Mouse (Mus musculus) cortical plate, adult 2 months (tissue): ENCODE measurements around the gene She. TPM values are rescaled to one million over a fixed set of nuclear protein-coding genes. Genes with fewer than 3 reads are reported as not detected.
"Not testable (repeated sequence)": the region's sequence is repeated elsewhere in the genome, so short reads cannot be mapped to it uniquely, and the experiment has no call there.

Experiments used
- H3K27ac ChIP-seq: fragments of 200-500 bp; 2 replicates; pipeline ENCODE4 v1.5.1; 2012; ENCODE audit warnings: low read length, control low read depth, inconsistent platforms; ENCODE audit not compliant: insufficient read depth
- H3K4me1 ChIP-seq: fragments of 200-500 bp; 2 replicates; pipeline ENCODE4 v1.6.1; 2011; ENCODE audit warnings: low read length; ENCODE audit not compliant: control insufficient read depth, insufficient read depth
- H3K4me3 ChIP-seq: fragments of 200-500 bp; 2 replicates; pipeline ENCODE4 v1.5.1; 2011; ENCODE audit warnings: mild to moderate bottlenecking, low read length, control low read depth; ENCODE audit not compliant: insufficient read depth
- CTCF ChIP-seq: fragments of 200-500 bp; IDR thresholded peaks from 2 replicates; pipeline ENCODE4 v1.5.1; 2011; ENCODE audit warnings: mild to moderate bottlenecking, control low read depth, low read length; ENCODE audit not compliant: insufficient read depth; ENCODE audit errors: extremely low read depth
- POLR2A ChIP-seq: fragments of 200-500 bp; IDR thresholded peaks from 2 replicates; pipeline ENCODE4 v1.6.1; 2011; ENCODE audit warnings: mild to moderate bottlenecking, low read length, control low read depth; ENCODE audit not compliant: insufficient read depth; ENCODE audit errors: extremely low read depth
- polyA plus RNA-seq: library from polyadenylated mRNA; depleted of rRNA; stranded (reverse); fragments of >200 nt; gene quantifications from 2 replicates; pipeline ENCODE4 v1.2.3, GENCODE M21; 2012; rRNA removed

Gene She
- 2.2 TPM in 2 replicates for polyA plus RNA-seq

- peak within 1 kb of the TSS; percentile 2 for H3K4me3 ChIP-seq
- peak within 1 kb of the TSS; percentile 53; the same call in 1 of the 2 replicates for H3K27ac ChIP-seq
- H3K4me1 ChIP-seq, result no peaks in the 10 kb centered on the region
- TF ChIP-seq CTCF (no peak), POLR2A (no peak)
These were observed at the start of gene She for GRCm38 (mm10) chr3:89830815-89831591. Gene She, plus strand, starts transcription at chr3:89831370.

DNA sequence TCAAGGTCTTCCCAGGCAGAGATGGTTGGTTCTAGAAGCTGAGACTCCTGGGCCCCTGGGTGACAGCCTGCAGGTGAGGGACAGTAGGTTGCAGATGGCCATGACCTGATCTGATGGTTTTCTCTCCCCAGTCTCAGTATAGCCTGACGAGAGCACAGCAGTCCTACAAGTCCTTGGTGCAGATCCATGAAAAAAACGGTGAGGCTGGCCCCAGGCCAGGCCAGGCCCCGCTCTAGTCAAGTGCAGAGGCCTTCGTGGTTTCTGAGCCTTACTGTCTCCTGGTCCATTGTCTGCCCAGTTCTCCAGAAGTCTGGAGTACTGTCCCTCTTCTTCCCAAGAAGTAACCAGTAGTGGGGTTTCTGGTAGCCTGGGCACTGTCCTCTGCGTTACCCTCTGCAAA, 49.5 kb upstream of the She start:
- no peak for TF ChIP-seq CTCF
- TF ChIP-seq POLR2A, result no peak
- H3K4me1 ChIP-seq, result no peaks in the 10 kb centered on the region
- H3K4me3 ChIP-seq, result no peak overlapping the region
- H3K27ac ChIP-seq, result no peak overlapping the region

- Histone ChIP-seq H3K4me3 (no peak overlapping the region), H3K4me1 (no peaks in the 10 kb centered on the region), H3K27ac (no peak overlapping the region)
- TF ChIP-seq POLR2A (no peak), CTCF (peak; percentile 81)
These were observed 46.0 kb upstream of the She start for GRCm38 (mm10) chr3:89784991-89785753.

DNA sequence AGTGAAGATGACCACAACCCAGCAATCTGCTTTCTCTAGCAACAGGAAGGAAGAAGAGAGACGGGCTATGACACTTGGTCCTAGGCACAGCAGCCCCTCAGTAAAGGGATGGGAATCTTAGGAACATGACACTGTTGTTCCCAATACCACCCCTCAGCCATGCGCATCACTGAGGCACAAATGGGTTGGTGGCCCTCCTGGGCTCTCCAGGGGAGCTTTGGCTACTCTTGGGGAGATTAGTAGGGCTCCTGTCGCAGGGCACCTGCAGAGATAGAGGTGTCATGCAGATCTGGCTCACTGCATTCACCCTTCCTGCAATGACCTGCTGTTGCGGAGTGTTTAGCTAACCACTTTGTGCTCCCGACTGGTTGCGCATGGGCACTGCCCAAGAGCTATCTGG, 44.9 kb upstream of the She start:
- no peak overlapping the region for H3K4me3 ChIP-seq
- H3K27ac ChIP-seq, result no peak overlapping the region
- TF ChIP-seq CTCF (no peak), POLR2A (no peak)
- no peaks in the 10 kb centered on the region for H3K4me1 ChIP-seq

- no peak overlapping the region for H3K27ac ChIP-seq
- no peaks in the 10 kb centered on the region for H3K4me1 ChIP-seq
- TF ChIP-seq CTCF, result 0 out of 2 replicates have a peak, but pooled peaks have one; percentile 12
- no peak for TF ChIP-seq POLR2A
- no peak overlapping the region for H3K4me3 ChIP-seq
These were observed 42.4 kb upstream of the She start for GRCm38 (mm10) chr3:89788680-89789352.

DNA sequence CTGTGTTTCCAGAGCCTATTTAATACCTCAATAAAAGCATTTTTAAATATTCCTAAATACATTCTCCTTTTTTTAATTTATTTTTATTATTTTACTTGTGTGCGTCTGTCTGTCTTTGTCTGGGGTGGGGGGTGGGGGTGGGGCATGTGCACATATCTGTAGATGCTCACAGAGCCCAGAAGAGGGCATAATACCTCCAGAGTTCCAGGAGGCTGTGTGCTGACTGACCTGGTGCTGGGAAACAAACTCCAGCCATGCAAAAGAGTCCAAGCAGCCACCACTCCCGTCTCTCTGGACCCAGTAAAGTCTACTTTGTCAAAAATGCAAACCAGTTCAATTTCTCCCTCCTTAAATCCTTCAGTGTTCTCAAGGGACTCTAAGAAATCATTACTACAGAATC, 36.6 kb upstream of the She start:
- no peak overlapping the region for H3K27ac ChIP-seq
- H3K4me1 ChIP-seq, result no peaks in the 10 kb centered on the region
- TF ChIP-seq CTCF, result no peak
- TF ChIP-seq POLR2A, result no peak

GRCm38 (mm10) chr3:89795746-89796145, 35.4 kb upstream of the She start:
- TF ChIP-seq POLR2A, result no peak
- TF ChIP-seq CTCF, result no peak
- no peak overlapping the region for H3K4me3 ChIP-seq
- no peaks in the 10 kb centered on the region for H3K4me1 ChIP-seq
- H3K27ac ChIP-seq, result no peak overlapping the region

More for the DNA sequence above, 36.6 kb upstream of the She start:
- no peak overlapping the region for H3K4me3 ChIP-seq

DNA sequence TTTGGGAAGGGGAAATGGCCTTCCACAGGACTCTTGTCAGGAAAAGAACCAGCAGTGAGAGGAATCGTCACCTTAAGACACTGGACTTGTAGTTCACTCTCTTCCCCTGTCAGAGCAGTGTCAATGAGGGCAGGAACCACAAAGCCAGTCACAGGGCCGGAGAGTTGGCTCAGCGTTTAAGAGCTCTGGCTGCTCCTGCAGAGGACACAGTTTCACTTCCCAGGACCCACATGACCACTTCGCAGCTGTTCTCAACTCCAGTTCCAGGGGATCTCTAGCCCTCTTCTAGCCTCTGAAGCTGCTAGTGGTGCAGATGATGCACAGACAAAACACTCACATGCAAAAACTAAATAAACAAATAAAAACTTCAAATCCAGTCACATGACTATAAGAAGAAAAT, 34.8 kb upstream of the She start:
- no peaks in the 10 kb centered on the region for H3K4me1 ChIP-seq
- TF ChIP-seq CTCF (no peak), POLR2A (no peak)
- no peak overlapping the region for H3K27ac ChIP-seq
- no peak overlapping the region for H3K4me3 ChIP-seq

- Histone ChIP-seq H3K4me3 (no peak overlapping the region), H3K4me1 (no peaks in the 10 kb centered on the region), H3K27ac (no peak overlapping the region)
- TF ChIP-seq POLR2A (no peak), CTCF (no peak)
These were observed 32.7 kb upstream of the She start for GRCm38 (mm10) chr3:89798518-89798917.

GRCm38 (mm10) chr3:89799476-89799875, 31.7 kb upstream of the She start:
- TF ChIP-seq CTCF, result no peak
- TF ChIP-seq POLR2A, result no peak
- no peaks in the 10 kb centered on the region for H3K4me1 ChIP-seq
- no peak overlapping the region for H3K4me3 ChIP-seq
- H3K27ac ChIP-seq, result no peak overlapping the region

- H3K27ac ChIP-seq, H3K4me1 ChIP-seq, H3K4me3 ChIP-seq: not testable (repeated sequence)
These were observed 31.1 kb upstream of the She start for GRCm38 (mm10) chr3:89800078-89800477.
